Mouse (Mus musculus) cerebellum, adult 2 months (tissue): Measurements from ENCODE around the gene Mrpl43.

Experiments
- CTCF ChIP-seq: fragments of 200-500 bp; IDR thresholded peaks from 2 replicates; pipeline ENCODE4 v1.5.1; 2011; ENCODE audit warnings: low read depth, mild to moderate bottlenecking, control low read depth, low read length, moderate library complexity, borderline replicate concordance; ENCODE audit not compliant: insufficient read depth
- POLR2A ChIP-seq: fragments of 200-500 bp; IDR thresholded peaks from 2 replicates; pipeline ENCODE4 v1.6.1; 2011; ENCODE audit warnings: low read length, control low read depth, borderline replicate concordance; ENCODE audit not compliant: insufficient read depth

GRCm38 (mm10) chr19:45032570-45033332 lies 26.5 kb upstream of the Mrpl43 start:
- TF ChIP-seq POLR2A: no peak
- peak; percentile 57 for TF ChIP-seq CTCF
